Mouse (Mus musculus) CH12.LX (cell line): ENCODE measurements around the gene Adsl.

Experiments
- CHD2 ChIP-seq: IDR thresholded peaks from 2 replicates; pipeline ENCODE4 v1.6.1; 2011; ENCODE audit warnings: low read length, improper control_type of control experiment
- CTCF ChIP-seq, 2 experiments: IDR thresholded peaks in 1 of 2; conservative IDR thresholded peaks in 1 of 2; 2 replicates each; pipeline ENCODE4 v1.5.1; 2011 to 2012; ENCODE audit warnings: low read depth in 2 of 2, low read length in 2 of 2, improper control_type of control experiment in 1 of 2, inconsistent platforms in 1 of 2, mild to moderate bottlenecking in 1 of 2, moderate library complexity in 1 of 2
- EP300 ChIP-seq: IDR thresholded peaks from 2 replicates; pipeline ENCODE4 v1.6.1; 2011; ENCODE audit warnings: low read length, improper control_type of control experiment
- HCFC1 ChIP-seq: IDR thresholded peaks from 2 replicates; pipeline ENCODE4 v1.6.1; 2012; ENCODE audit warnings: low read depth, mild to moderate bottlenecking, inconsistent platforms, low read length, improper control_type of control experiment
- KAT2A ChIP-seq: IDR thresholded peaks from 2 replicates; pipeline ENCODE4 v1.6.1; 2012; ENCODE audit warnings: low read length, improper control_type of control experiment, inconsistent platforms; ENCODE audit not compliant: insufficient replicate concordance
- POLR2A ChIP-seq: IDR thresholded peaks from 2 replicates; pipeline ENCODE4 v1.6.1; 2011; ENCODE audit warnings: low read depth, mild to moderate bottlenecking, improper control_type of control experiment, low read length
- RCOR1 ChIP-seq: conservative IDR thresholded peaks from 2 replicates; pipeline ENCODE4 v1.6.1; 2012; ENCODE audit warnings: low read depth, mild to moderate bottlenecking, inconsistent platforms, low read length, improper control_type of control experiment
- TCF12 ChIP-seq: IDR thresholded peaks from 2 replicates; pipeline ENCODE4 v1.6.1; 2014; ENCODE audit warnings: low read depth, mild to moderate bottlenecking, inconsistent platforms, low read length, improper control_type of control experiment
- ZMIZ1 ChIP-seq: IDR thresholded peaks from 2 replicates; pipeline ENCODE4 v1.6.1; 2012; ENCODE audit warnings: low read depth, mild to moderate bottlenecking, inconsistent platforms, low read length, improper control_type of control experiment
- ZNF384 ChIP-seq: IDR thresholded peaks from 2 replicates; pipeline ENCODE4 v1.6.1; 2012; ENCODE audit warnings: low read depth, low read length, improper control_type of control experiment, inconsistent platforms

GRCm38 (mm10) chr15:81013186-81013585 is 64.9 kb downstream of the Adsl start:
- TF ChIP-seq KAT2A (no peak), POLR2A (no peak), EP300 (no peak), RCOR1 (no peak), CTCF (conservative IDR thresholded peaks at IDR 0.05 in 1 of 2, IDR thresholded peaks at IDR 0.05 in 1 of 2; ENCODE audit: low read depth in 2 of 2, low read length in 2 of 2) (no peak), HCFC1 (no peak), CHD2 (no peak), ZMIZ1 (no peak), TCF12 (no peak), ZNF384 (no peak)
